In the genomic region with DNA sequence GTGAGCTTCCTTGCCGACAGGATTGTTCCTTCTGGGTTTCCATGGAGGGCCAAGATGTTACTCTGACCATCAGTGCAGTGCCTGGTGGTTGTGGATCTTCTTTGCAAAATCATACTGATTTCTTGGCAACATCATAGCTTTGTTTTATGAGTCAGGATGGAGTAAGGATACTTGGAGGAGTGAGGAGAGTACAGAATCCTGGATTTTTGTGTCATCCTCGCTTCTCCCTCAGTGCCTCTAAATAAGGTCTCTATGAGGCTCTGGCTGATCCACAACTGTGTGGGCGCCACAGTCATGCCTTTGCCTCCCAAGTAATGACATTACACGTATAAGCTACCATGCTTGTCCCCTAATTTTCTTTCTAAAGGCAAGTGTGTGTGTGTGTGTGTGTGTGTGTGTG, we compare ENCODE assay signal across 1 mouse cellular context.
TF ChIP-seq lines count a peak whose summit lies in the region.

No protein-coding gene starts in this region.

TF ChIP-seq in myocyte, 11 proteins besides CTCF, POLR2A, EP300 and RAD21 (continued from another document):
- TF ChIP-seq USF1 (IDR thresholded peaks at IDR 0.05; ENCODE audit: low read depth) = no peak
TF ChIP-seq in myocyte: peak in this region for 0.
